Comparison of ENCODE assay signal across 20 mouse cellular contexts in the genomic region with DNA sequence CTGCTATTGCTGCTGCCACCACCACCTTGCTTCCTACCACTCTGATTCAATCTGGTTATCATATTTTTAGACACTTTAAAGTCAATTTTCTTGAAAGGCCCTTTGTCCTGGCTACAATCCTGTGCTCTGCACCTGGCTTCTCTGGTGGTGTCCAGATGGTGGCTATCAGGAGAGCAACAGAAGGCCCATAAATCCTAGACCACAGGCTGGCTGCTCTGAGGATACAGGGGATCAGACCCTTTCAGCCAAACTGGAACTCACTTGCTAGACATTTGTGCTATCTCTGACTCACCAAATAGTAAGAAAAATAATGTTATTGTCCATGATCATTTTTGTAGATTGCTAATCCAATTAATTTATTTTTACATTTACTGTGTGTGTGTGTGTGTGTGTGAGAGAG. TPM values are rescaled to one million over a fixed set of nuclear protein-coding genes. Genes with fewer than 3 reads are reported as not detected.
DNase-seq lines count a peak whose midpoint lies in the region; ATAC-seq and TF ChIP-seq lines count a peak whose summit lies in the region.
"Had no signal": no experiment of that assay in that cellular context is flagged by ENCODE, and none has a peak within 500 bp of the region (broad histone marks: within the 10 kb centered on the region; RNA-seq: fewer than 3 reads in every experiment).

No protein-coding gene starts in this region.

- 0 out of 2 replicates have a peak, but pooled peaks have one; percentile 52 for ATAC-seq in limb, embryonic 12.5 days (ENCODE audit: insufficient number of reproducible peaks, insufficient read depth, low FRiP score, low TSS enrichment, low read depth)
- ATAC-seq: inflammation-experienced regulatory T-cells, adult 6 months; Patski had no signal

- TF ChIP-seq CTCF in left cerebral cortex, adult 2 months (IDR thresholded peaks at IDR 0.05), result no peak

- no peaks in the 10 kb centered on the region for H3K27me3 ChIP-seq in limb, embryonic 12.5 days
- H3K27me3 ChIP-seq: lung, embryonic 15.5 days; Patski had no signal

- no peak overlapping the region for H3K9ac ChIP-seq in limb, embryonic 12.5 days (replicated peaks)
- H3K9ac ChIP-seq: lung, embryonic 15.5 days had no signal

- H3K4me2 ChIP-seq in limb, embryonic 12.5 days, result no peak overlapping the region
- H3K4me2 ChIP-seq: heart, embryonic 11.5 days; liver, embryonic 11.5 days; lung, embryonic 15.5 days had no signal

- peaks cover 18% of the 10 kb centered on the region for H3K4me1 ChIP-seq in limb, embryonic 12.5 days (replicated peaks)

- intact Hi-C loops in heart, postnatal 14 days (cut with DNase I), result no loop called here
- intact Hi-C loops in left cerebral cortex, adult 2 months (cut with DNase I), result no loop called here

- no peak overlapping the region for H3K27ac ChIP-seq in limb, embryonic 12.5 days
- no peak overlapping the region for H3K27ac ChIP-seq in left cerebral cortex, adult 2 months
- H3K27ac ChIP-seq: lung, embryonic 15.5 days had no signal

- H3K4me3 ChIP-seq in limb, embryonic 12.5 days (replicated peaks), result no peak overlapping the region
- no peak overlapping the region for H3K4me3 ChIP-seq in left cerebral cortex, adult 2 months
- H3K4me3 ChIP-seq: erythroblast, embryonic 14.5 days; lung, embryonic 15.5 days had no signal

- DNase-seq in embryo, embryonic 10 days (ENCODE audit: low spot score), result peak; percentile 52
- DNase-seq in embryo, embryonic 9.5 days (ENCODE audit: extremely low spot score), result no peak
- DNase-seq in Muller cell, postnatal 12 days (ENCODE audit: inconsistent ontology term), result peak; percentile 54
- DNase-seq in cerebellum, postnatal 10 days, result peak; percentile 77 to 79
- no peak for DNase-seq in left cerebral cortex, adult 11 months (ENCODE audit: low spot score)
- no peak for DNase-seq in heart, postnatal 14 days
- DNase-seq in left cerebral cortex, adult 2 months (ENCODE audit: extremely low spot score in 1 of 2, low spot score in 2 of 2), result no peak
- DNase-seq: gastrocnemius, postnatal 25 days; heart, postnatal 36 days; kidney, adult 9 months; layer of hippocampus, postnatal 36 days; right cerebral cortex, postnatal 14 days; thymus, postnatal 4 days had no signal

- H3K9me3 ChIP-seq in limb, embryonic 12.5 days, result no peaks in the 10 kb centered on the region
- H3K9me3 ChIP-seq: lung, embryonic 15.5 days had no signal

- no peaks in the 10 kb centered on the region for H3K36me3 ChIP-seq in limb, embryonic 12.5 days
- H3K36me3 ChIP-seq: lung, embryonic 15.5 days had no signal

RNA-seq across cellular contexts. Expression of a gene that starts 1.8 kb away (rescaled TPM):
- polyA plus RNA-seq in limb, embryonic 12.5 days (2016; fragmentation: Nextera tagmentation; extraction: Ambion mirVana), result 0.15 TPM in 1 of 2 replicates, not detected in the other
- under 1 TPM in 1 of 2 experiments, not detected in 1; 0.73 TPM for total RNA-seq in heart, postnatal 14 days (2021)
- under 1 TPM; 0.51 to 0.63 TPM for total RNA-seq in left cerebral cortex, adult 2 months (2021)
- total RNA-seq: gastrocnemius, postnatal 25 days had no signal
- polyA plus RNA-seq: erythroblast, embryonic 14.5 days; heart, embryonic 11.5 days; Patski had no signal

RNA-seq across cellular contexts. Expression of a gene that starts 13.6 kb away (rescaled TPM):
- 24.5 and 24.8 TPM in 2 replicates for polyA plus RNA-seq in limb, embryonic 12.5 days (2016; fragmentation: Nextera tagmentation; extraction: Ambion mirVana)
- total RNA-seq in heart, postnatal 14 days (2021), result 10 to 100 TPM; 15.6 to 18.2 TPM
- 10 to 100 TPM; 35.4 to 38.7 TPM for total RNA-seq in left cerebral cortex, adult 2 months (2021)

Comparison
In these comparisons a context has a peak if more than half of its experiments do, and no peak if none do; other contexts are left out.
1. DNase-seq: peak in embryo, embryonic 10 days (single experiment), Muller cell, postnatal 12 days (single experiment) and cerebellum, postnatal 10 days (2 of 2); none in embryo, embryonic 9.5 days (single experiment), left cerebral cortex, adult 11 months (single experiment), heart, postnatal 14 days (0 of 2) and left cerebral cortex, adult 2 months (0 of 2).